Mouse (Mus musculus) thymus, postnatal 25 days (tissue): ENCODE data around the gene Eps15l1.

Experiments
- DNase-seq: peaks from one replicate; pipeline ENCODE4 v3.0.0; 2022

The Eps15l1 gene

DNA sequence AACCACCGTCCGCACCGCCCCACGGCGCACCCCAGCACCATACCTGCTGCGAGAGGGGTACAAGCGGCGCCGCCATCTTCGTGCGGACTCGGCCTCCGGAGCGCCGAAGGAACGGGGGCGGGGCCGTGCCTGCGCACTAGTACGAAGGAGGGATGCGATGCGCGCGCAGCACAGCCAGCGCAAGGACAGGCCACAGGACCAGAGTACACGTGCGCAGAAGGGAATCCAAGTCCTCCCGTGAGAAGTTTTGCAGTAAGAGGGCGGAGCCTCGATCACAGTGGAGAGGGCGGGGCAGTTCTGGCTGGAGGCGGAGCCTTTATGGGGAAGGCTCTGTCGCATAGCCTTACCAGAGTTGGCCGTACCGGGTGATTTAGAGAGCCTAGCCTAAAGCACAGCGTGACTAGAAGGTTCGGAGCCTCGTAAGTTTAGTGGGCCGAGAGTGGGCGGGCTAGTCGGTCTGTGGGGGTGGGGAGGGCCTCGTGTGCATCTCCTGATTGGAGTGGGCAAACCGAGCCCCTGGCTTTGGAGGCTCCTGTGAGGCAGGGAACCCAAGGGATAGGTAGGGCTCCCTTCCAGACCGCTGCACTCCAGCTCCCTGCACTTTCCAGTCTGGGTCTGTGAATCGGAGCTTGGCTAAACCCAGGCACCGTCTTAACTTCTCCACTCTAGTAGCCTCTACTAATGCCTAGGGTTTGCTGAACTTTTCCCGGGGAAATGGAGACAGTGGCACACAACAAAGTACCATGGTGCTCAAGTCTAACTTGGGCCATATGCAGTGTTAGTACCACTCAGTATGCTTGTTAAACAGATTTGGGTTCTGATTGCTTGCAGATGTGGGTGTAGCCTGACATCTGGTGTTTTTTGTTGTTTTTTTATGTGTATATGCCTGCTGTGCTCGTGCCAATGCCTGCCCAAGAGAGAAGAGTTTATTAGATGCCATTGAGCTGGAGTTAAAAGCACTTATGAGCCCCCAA is at the start of gene Eps15l1:
Gene Eps15l1, minus strand, starts transcription at position 99 of the 974 bp plus-strand sequence.
- DNase-seq = peak; percentile 99

DNA sequence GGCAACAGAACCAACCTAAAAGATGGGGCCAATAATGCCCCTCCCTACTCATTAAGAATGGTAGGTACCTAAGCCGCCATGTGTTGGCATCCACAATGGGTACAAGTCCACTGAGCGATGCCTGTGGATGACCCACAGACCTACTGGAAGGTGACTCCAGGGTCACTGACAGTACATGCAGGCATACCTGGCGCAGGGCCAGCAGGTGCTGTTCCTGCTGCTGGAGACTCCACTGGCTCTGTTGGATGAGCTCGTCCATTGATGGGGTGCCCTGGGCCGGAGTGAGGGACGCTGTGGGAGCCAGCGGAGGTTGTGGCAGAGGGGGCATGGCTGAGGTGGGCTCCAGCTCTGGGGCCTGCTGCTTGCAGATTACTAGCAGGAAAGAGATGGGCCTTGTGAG is 49.4 kb upstream of the Eps15l1 start:
- DNase-seq = no peak

GRCm38 (mm10) chr8:72469984-72470383 is 48.7 kb upstream of the Eps15l1 start:
- no peak for DNase-seq

GRCm38 (mm10) chr8:72469243-72469642 is 48.0 kb upstream of the Eps15l1 start:
- no peak for DNase-seq

DNA sequence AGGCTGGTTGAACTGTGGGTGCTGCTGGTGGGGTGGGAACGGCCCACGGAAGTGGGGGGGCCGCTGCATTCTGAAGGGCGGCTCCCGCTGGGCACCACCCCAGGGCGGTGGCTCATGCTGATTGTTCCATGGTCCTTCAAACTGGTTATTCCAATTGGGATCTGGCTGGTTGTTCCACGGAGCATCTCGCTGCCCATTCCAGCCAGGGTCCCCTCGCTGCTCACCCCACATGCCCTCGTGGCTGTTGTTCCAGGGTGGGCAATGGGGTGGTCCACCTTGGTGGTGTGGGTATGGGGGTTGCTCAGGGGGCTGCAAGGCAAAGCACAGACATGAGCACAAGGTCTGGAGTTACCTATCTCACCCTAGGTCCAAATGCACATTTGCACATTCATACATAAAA is 43.0 kb upstream of the Eps15l1 start:
- no peak for DNase-seq

DNA sequence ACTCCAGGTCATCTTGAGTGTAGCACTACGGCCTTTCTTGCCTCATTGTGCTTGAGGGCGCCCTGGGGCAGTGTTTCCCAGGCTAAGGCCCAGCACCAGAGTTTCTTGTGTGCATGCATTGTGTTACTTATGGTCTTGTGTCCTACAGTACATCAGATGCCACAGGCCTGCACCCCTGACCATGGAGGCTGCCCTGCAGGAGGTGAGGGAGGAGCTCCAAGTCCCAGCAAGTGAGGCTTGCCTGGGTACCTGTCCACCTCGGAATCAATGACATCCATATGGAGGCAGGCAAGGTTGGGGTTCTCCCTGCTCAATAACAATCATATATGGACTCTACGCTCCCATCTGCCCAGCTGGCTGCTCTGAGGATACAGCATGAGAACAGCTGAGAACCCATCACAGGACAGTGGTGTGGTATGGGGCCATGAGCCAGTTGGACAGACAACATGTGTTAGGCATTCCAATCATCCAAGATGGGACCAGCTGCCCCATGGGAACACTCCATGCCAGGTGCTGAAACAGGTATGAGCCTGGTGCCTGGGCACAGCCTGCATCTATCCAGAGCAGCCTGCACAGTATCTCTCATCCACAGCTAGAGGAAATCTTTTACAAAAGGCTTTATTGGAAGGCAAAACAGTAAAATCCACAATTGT is 38.7 kb upstream of the Eps15l1 start:
- no peak for DNase-seq

GRCm38 (mm10) chr8:72458457-72458856 is 37.2 kb upstream of the Eps15l1 start:
- DNase-seq = no peak

GRCm38 (mm10) chr8:72457806-72458205 is 36.5 kb upstream of the Eps15l1 start:
- no peak for DNase-seq

DNA sequence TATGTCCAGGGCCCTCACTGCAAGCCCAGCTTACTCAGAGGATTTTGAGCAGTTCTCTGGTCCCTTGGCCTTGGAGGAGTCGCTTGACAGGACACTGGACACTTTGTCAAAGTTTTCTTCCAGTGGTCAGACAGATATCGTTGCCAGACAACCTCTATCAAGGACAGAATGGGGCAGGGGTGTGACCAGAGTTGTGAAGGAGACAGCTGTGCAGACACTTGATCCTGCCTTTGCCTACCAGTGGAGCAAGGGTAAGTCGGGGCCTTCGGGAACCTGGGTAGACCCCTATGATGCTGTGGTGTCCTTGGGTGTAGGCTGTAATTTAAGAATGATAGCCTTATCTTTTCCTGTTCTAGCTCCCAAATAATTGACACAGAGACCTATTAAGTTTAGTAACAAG is 34.1 kb upstream of the Eps15l1 start:
- DNase-seq = no peak

- DNase-seq = no peak
Observed at GRCm38 (mm10) chr8:72453904-72454303, 32.6 kb upstream of the Eps15l1 start.

GRCm38 (mm10) chr8:72451516-72451915 is 30.3 kb upstream of the Eps15l1 start:
- no peak for DNase-seq

GRCm38 (mm10) chr8:72445071-72445470 is 23.8 kb upstream of the Eps15l1 start:
- no peak for DNase-seq

GRCm38 (mm10) chr8:72443994-72444350 is 22.7 kb upstream of the Eps15l1 start:
- no peak for DNase-seq

DNA sequence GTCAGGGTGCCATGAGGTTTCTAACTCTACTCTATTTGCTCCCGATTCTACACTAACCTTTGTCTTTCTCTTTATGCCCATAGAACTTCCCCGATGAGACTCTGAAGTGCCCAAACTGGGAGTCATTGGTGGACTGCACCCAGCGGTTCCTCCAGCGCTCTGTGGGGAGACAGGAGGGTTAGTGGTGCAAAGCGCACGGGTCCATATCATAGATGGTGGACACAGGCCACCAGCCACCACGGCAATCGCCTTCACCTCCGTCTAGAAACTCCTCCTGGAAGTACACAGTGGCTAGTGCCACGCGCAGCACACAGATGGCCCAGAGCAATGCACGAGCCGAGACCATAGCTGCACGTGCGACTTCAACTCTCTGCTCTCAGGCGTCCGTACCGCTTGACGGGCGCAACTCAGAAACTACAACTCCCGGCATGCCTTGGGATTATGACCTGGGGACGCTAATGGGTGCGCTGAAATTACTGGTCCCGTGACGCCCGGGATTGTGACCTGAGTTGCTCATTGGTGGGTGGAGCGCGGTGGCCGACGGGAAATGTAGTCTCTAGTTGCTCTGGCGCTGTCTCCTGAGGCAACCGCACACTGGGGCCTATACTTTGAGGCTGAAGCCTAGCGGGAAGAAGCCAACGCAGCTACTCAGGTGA is 22.2 kb upstream of the Eps15l1 start, which contains the start of the genes Calr3 and 1700030K09Rik:
Gene Calr3, minus strand, starts transcription at position 533 of the 656 bp plus-strand sequence.
Gene 1700030K09Rik, plus strand, starts transcription at position 543 of the 656 bp plus-strand sequence.
- DNase-seq = peak; percentile 98

DNA sequence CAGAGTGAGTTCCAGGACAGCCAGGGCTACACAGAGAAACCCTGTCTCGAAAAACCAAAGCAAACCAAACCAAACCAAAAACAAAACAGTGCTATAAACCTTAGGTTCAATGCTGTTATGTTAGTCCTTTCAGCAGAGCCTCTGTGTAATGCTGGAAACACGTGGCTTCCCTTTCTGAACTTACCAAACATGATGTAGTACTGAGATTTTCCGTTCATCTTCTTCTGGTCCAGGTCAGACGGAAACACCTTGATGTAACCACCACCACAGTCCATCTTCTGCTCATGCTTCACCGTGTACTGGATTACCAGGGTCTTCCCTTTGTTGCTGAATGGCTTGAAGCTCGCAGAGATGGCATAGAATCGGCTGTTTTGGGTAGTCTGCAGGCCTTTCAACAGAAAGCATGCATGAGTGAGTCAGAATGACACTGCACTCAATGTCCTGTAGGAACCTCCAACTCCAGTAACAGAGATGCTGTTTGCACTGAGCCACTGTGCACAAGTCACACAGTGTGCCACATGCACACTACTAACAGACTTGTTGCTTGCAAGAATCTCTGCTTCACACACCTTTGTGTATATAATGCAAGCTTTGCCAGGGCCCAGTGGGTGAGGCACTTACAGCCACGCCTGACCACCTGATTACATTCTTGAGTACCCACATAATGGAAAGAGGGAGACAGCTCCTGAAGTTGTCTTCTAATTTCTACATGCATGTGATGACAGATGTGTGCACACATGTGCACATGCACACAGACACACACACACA is 17.2 kb upstream of the Eps15l1 start:
- no peak for DNase-seq

DNA sequence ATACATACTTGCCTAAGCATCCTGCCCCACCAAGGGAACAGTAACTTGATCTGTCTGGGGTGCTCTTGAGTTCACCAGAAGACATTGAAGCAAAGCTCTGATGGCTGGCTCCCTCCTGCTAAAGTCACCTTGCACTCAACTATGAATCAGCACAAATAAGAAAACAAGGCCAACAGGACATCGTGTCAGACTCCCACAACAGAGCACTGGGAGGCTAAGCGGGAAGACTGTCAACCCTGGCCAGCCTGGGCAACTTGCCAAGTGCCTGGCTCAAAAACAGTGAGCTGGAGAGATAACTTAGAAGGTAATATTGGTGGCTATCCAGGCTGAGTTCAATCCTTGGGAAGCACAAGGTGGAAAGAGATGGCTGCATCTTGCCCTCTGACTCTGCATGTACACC is 13.7 kb upstream of the Eps15l1 start:
- DNase-seq = no peak

GRCm38 (mm10) chr8:72429676-72430075 is 8.4 kb upstream of the Eps15l1 start:
- DNase-seq = peak; percentile 57

- DNase-seq = no peak
Observed at GRCm38 (mm10) chr8:72422926-72423325, 1.7 kb upstream of the Eps15l1 start.

DNA sequence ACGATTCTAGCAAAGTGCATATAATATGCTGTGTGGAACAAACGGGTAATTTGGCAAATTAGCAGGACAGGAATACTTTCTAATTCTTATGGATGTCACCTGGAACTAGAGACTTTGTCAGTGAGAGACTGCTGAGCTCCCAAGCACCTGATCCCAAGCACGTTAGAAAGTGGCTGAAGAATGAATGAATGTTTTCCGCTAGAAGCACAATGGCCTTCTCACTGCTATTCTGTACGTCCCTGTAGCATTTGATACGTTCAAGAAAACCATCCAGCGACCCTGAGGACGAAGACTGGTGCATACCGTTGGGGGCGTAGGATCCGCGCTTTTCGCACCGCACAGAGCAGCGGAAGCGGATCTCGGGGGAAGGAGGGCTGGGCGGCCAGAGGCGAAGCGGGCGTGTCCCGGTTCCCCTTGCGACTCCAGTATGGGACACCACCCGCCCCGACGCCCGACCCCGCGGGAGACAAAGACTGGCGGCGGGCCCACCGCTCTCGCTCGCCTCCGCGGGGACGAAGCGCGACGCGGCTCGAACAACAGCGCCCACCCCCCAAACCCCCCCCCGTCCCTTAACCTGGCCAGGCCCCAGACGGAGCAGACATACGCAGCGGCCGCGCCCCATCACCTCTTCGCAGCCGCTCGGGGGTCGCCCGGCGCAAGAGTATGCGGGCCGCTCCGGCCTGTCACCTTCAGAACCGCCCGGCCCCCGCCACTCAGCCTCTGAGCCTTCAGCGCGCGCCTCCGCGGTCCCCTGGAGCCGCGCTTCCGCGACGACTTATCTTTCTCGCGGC is 494 bp downstream of the Eps15l1 start:
- peak; percentile 63 for DNase-seq

- DNase-seq = no peak
Observed at GRCm38 (mm10) chr8:72418073-72418472, 3.2 kb downstream of the Eps15l1 start.

DNA sequence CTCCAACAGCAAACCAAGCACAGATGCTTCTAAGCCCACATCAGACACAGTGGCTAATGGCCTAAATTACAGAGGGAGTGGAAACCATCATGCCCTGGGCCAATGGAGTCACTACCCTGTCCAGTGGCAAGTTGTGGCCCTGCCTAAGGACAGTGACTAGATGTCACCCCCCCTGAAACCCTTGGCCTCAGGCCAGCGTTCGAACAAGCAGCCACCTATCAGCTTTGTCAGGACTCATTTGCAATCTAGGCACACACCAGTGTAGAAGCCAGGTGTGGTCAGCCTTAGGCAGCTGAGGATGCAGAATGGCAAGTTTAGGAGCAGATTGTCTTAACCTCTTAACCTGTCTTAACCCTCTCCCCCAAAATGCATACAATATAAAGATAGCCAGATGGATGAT is 6.0 kb downstream of the Eps15l1 start:
- no peak for DNase-seq

DNA sequence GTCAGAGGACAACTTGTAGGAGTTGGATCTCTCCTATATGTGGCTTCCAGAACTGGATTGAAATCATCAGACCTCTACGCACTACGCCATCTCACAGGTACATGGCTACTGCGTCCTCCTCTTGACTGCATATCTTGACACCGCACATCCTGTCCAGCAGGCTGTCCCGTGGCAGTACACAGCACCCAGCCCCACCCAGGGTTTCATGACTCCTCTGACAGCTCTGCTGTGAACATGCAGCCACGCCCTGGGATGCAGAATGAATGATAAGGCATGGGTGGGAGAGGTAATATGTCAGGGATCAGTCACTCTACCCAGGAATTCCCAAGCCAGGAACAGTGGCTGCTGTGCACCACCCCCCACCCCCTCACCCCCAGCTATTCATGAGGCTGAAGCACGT is 7.4 kb downstream of the Eps15l1 start:
- no peak for DNase-seq
